In the genomic region with DNA sequence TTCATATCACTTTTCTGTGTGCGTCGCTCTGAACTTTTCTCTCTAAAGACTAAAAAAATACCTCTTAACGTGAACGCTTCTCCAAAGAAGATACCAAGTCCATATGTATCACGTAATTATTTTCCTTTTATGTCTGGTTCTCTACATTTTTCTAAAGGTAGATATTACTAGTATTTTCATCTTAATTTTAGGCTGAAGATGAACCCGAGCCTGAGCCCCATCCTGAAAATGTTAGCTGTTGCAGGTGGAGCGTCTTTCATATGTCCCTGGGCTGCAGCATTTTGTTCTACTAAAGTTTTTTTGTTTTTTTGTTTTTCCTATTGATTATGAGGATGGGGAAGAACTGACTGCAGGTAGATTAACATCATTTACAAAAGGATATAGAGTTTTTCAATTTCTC, we compare ENCODE assay signal across 8 mouse cellular contexts. TPM values are rescaled to one million over a fixed set of nuclear protein-coding genes. Genes with fewer than 3 reads are reported as not detected.
DNase-seq lines count a peak whose midpoint lies in the region; ATAC-seq lines count a peak whose summit lies in the region.

No protein-coding gene starts in this region.

- H3K36me3 ChIP-seq in kidney, embryonic 14.5 days (ENCODE audit: control insufficient read depth, insufficient read depth, low read length): peaks cover 25% of the 10 kb centered on the region
- no peaks in the 10 kb centered on the region; the same call in 1 of the 2 replicates for H3K36me3 ChIP-seq in hindbrain, embryonic 16.5 days (ENCODE audit: control insufficient read depth, insufficient read depth, low read length)
- 0 out of 2 replicates have a peak, but pooled peaks cover 2% of the 10 kb centered on the region for H3K36me3 ChIP-seq in midbrain, embryonic 16.5 days (ENCODE audit: control insufficient read depth, insufficient read depth, low read length)

- DNase-seq in kidney, adult 9 months: no peak
- no peak for DNase-seq in ovary, postnatal 36 days (ENCODE audit: low spot score)
- DNase-seq in layer of hippocampus, postnatal 25 days (ENCODE audit: extremely low spot score in 1 of 2, low spot score in 1 of 2): no peak
- DNase-seq in cerebellum, postnatal 25 days: no peak

- peak overlapping the region; percentile 80 for H3K27ac ChIP-seq in kidney, embryonic 14.5 days (ENCODE audit: low read depth, low read length)
- peak overlapping the region; percentile 71 for H3K27ac ChIP-seq in brown adipose tissue, adult 24 weeks (replicated peaks; ENCODE audit: low read depth, low read length)
- H3K27ac ChIP-seq in hindbrain, embryonic 16.5 days (ENCODE audit: low read depth, low read length): peak overlapping the region; percentile 65
- peak overlapping the region; percentile 82 for H3K27ac ChIP-seq in midbrain, embryonic 16.5 days (ENCODE audit: low read length)

- H3K4me2 ChIP-seq in kidney, embryonic 14.5 days (replicated peaks; ENCODE audit: low read depth, low read length): peak overlapping the region; percentile 54
- H3K4me2 ChIP-seq in hindbrain, embryonic 16.5 days (ENCODE audit: low read length): peak overlapping the region; percentile 65
- peak overlapping the region; percentile 88 for H3K4me2 ChIP-seq in midbrain, embryonic 16.5 days (ENCODE audit: low read length)

- H3K27me3 ChIP-seq in kidney, embryonic 14.5 days (ENCODE audit: control insufficient read depth, insufficient read depth, low read length): no peaks in the 10 kb centered on the region
- H3K27me3 ChIP-seq in hindbrain, embryonic 16.5 days (replicated peaks; ENCODE audit: control insufficient read depth, insufficient read depth, low read length): no peaks in the 10 kb centered on the region
- H3K27me3 ChIP-seq in midbrain, embryonic 16.5 days (ENCODE audit: control insufficient read depth, insufficient read depth, low read depth, low read length): no peaks in the 10 kb centered on the region

- WGBS in kidney, embryonic 14.5 days: 1% methylated on average over 7 of the region's 7 CpGs
- 1% methylated on average over 7 of the region's 7 CpGs for WGBS in hindbrain, embryonic 16.5 days
- 0% methylated on average over 7 of the region's 7 CpGs for WGBS in midbrain, embryonic 16.5 days

- no peak for ATAC-seq in kidney, embryonic 14.5 days (ENCODE audit: low FRiP score, low TSS enrichment)
- no peak for ATAC-seq in hindbrain, embryonic 16.5 days
- ATAC-seq in midbrain, embryonic 16.5 days: no peak

- H3K9me3 ChIP-seq in kidney, embryonic 14.5 days (ENCODE audit: control insufficient read depth, low read length): no peaks in the 10 kb centered on the region
- no peaks in the 10 kb centered on the region for H3K9me3 ChIP-seq in hindbrain, embryonic 16.5 days (ENCODE audit: control insufficient read depth, low read length)
- no peaks in the 10 kb centered on the region for H3K9me3 ChIP-seq in midbrain, embryonic 16.5 days (replicated peaks; ENCODE audit: control insufficient read depth, low read length, poor library complexity, severe bottlenecking)

- H3K9ac ChIP-seq in kidney, embryonic 14.5 days (ENCODE audit: low read depth, low read length): peak overlapping the region; percentile 64; the same call in 1 of the 2 replicates
- H3K9ac ChIP-seq in hindbrain, embryonic 16.5 days (ENCODE audit: low read depth, low read length): peak overlapping the region; percentile 64
- H3K9ac ChIP-seq in midbrain, embryonic 16.5 days (ENCODE audit: low read depth, low read length): peak overlapping the region; percentile 46; the same call in 1 of the 2 replicates

- H3K4me3 ChIP-seq in kidney, embryonic 14.5 days (ENCODE audit: low read length): peak overlapping the region; percentile 54
- H3K4me3 ChIP-seq in brown adipose tissue, adult 24 weeks (ENCODE audit: insufficient read depth, low read depth, low read length): peak overlapping the region; percentile 57
- H3K4me3 ChIP-seq in hindbrain, embryonic 16.5 days (ENCODE audit: low read length): peak overlapping the region; percentile 62
- peak overlapping the region; percentile 62 for H3K4me3 ChIP-seq in midbrain, embryonic 16.5 days (ENCODE audit: low read depth, low read length)

- peaks cover 16% of the 10 kb centered on the region for H3K4me1 ChIP-seq in kidney, embryonic 14.5 days (ENCODE audit: control insufficient read depth, insufficient read depth, low read length)
- no peaks in the 10 kb centered on the region for H3K4me1 ChIP-seq in brown adipose tissue, adult 24 weeks (ENCODE audit: control insufficient read depth, insufficient read depth, insufficient read length, low read length)
- H3K4me1 ChIP-seq in hindbrain, embryonic 16.5 days (ENCODE audit: control insufficient read depth, insufficient read depth, low read depth, low read length): peaks cover 11% of the 10 kb centered on the region
- peaks cover 15% of the 10 kb centered on the region for H3K4me1 ChIP-seq in midbrain, embryonic 16.5 days (ENCODE audit: control insufficient read depth, insufficient read depth, low read length)

RNA-seq across cellular contexts. Expression of a gene that starts 0.5 kb away (rescaled TPM):
- 339 and 383 TPM in 2 replicates for polyA plus RNA-seq in kidney, embryonic 14.5 days (2014; fragmentation: Nextera tagmentation; extraction: Ambion mirVana)
- polyA plus RNA-seq in brown adipose tissue, adult 24 weeks (2012; ENCODE audit: insufficient read depth, insufficient read length, missing spikeins): 46.7 and 56.1 TPM in 2 replicates
- 112 and 114 TPM in 2 replicates for polyA plus RNA-seq in hindbrain, embryonic 16.5 days (2015; fragmentation: Nextera tagmentation; extraction: Ambion mirVana)
- 88.2 and 94.7 TPM in 2 replicates for polyA plus RNA-seq in midbrain, embryonic 16.5 days (2015; fragmentation: Nextera tagmentation; extraction: Ambion mirVana)
- 10 to 100 TPM; 47.4 to 50.8 TPM for total RNA-seq in layer of hippocampus, postnatal 25 days (2021)

RNA-seq across cellular contexts. Expression of a gene that starts 6.0 kb away (rescaled TPM):
- polyA plus RNA-seq in kidney, embryonic 14.5 days (2014; fragmentation: Nextera tagmentation; extraction: Ambion mirVana): 42.9 and 47.3 TPM in 2 replicates
- polyA plus RNA-seq in brown adipose tissue, adult 24 weeks (2012; ENCODE audit: insufficient read depth, insufficient read length, missing spikeins): 24.9 and 31.3 TPM in 2 replicates
- polyA plus RNA-seq in hindbrain, embryonic 16.5 days (2015; fragmentation: Nextera tagmentation; extraction: Ambion mirVana): 47.1 and 48.0 TPM in 2 replicates
- 45.4 and 46.6 TPM in 2 replicates for polyA plus RNA-seq in midbrain, embryonic 16.5 days (2015; fragmentation: Nextera tagmentation; extraction: Ambion mirVana)
- 10 to 100 TPM; 27.4 to 29.6 TPM for total RNA-seq in layer of hippocampus, postnatal 25 days (2021)

RNA-seq across cellular contexts. Expression of a gene that starts 9.3 kb away (rescaled TPM):
- 24.4 and 27.3 TPM in 2 replicates for polyA plus RNA-seq in kidney, embryonic 14.5 days (2014; fragmentation: Nextera tagmentation; extraction: Ambion mirVana)
- polyA plus RNA-seq in brown adipose tissue, adult 24 weeks (2012; ENCODE audit: insufficient read depth, insufficient read length, missing spikeins): 27.4 and 37.3 TPM in 2 replicates
- polyA plus RNA-seq in hindbrain, embryonic 16.5 days (2015; fragmentation: Nextera tagmentation; extraction: Ambion mirVana): 46.2 and 46.3 TPM in 2 replicates
- polyA plus RNA-seq in midbrain, embryonic 16.5 days (2015; fragmentation: Nextera tagmentation; extraction: Ambion mirVana): 40.1 and 40.3 TPM in 2 replicates
- 100 to 1,000 TPM; 228 to 237 TPM for total RNA-seq in layer of hippocampus, postnatal 25 days (2021)
